Mouse (Mus musculus) monocyte, adult 5-6 weeks (primary cell): ENCODE results near the gene Sv2a. TPM values are rescaled to one million over a fixed set of nuclear protein-coding genes. Genes with fewer than 3 reads are reported as not detected.
A peak's percentile ranks its signal among the peaks of the same experiment; 100 is the strongest.
"Not testable (repeated sequence)": the region's sequence is repeated elsewhere in the genome, so short reads cannot be mapped to it uniquely, and the experiment has no call there.

Source experiments
- ATAC-seq: fragments of 153-309, 156-312 bp; replicated peaks from 2 replicates; pipeline ENCODE4 v1.8.0; 2017; ENCODE audit warnings: mild to moderate bottlenecking; ENCODE audit not compliant: low TSS enrichment, insufficient number of reproducible peaks, severe bottlenecking, poor library complexity, low FRiP score
- total RNA-seq: library from RNA; stranded (forward); fragments of 200-1000, 200-491, 200-594 nt; gene quantifications from 3 replicates; pipeline ENCODE4 v1.2.3, GENCODE M21; 2017

The Sv2a gene
- total RNA-seq, 1 experiment from 2014 or later: not detected

- ATAC-seq: peak; percentile 88
These were observed 8.5 kb upstream of the Sv2a start, which contains the start of gene Sf3b4 for GRCm38 (mm10) chr3:96172197-96173178. TSS of gene Sf3b4 (plus strand) at chr3:96172332.

DNA sequence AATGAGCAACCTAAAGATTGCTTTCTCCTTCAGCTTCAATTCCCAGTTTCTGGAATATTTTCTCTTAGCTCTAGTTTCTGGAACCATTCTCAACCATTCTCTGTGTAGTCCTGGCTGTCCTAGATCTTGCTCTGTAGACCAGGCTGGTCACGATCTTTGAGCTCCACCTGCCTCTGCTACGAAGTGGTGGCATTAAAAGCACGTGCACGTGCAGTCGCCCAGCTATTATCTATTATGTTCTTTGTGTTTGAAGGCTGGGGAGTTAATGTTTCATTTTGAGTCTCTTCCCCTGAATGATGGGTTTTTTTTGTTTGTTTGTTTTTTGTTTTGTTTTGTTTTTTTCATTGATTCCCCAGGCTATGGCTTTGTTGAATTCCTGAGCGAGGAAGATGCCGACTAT lies 7.8 kb upstream of the Sv2a start:
- no peak for ATAC-seq

DNA sequence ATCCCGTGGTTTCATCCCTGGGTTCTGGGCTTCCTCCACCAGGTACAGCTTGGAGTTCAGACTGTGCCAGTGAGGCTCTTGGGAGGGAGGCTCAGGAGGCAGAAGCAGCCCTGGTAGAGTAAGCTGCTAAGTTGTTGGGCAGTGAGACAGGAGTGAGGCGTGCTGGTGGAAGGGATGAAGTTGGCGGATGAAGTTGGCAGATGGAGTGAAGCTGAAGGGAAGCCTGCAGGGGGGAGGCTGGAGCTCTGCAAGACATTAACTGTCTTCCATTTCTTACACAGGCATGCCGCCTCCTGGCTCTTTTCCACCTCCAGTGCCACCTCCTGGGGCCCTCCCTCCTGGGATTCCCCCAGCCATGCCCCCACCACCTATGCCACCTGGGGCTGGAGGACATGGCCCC lies 6.9 kb upstream of the Sv2a start:
- not testable (repeated sequence) for ATAC-seq

GRCm38 (mm10) chr3:96175251-96175650 lies 5.7 kb upstream of the Sv2a start:
- no peak for ATAC-seq

DNA sequence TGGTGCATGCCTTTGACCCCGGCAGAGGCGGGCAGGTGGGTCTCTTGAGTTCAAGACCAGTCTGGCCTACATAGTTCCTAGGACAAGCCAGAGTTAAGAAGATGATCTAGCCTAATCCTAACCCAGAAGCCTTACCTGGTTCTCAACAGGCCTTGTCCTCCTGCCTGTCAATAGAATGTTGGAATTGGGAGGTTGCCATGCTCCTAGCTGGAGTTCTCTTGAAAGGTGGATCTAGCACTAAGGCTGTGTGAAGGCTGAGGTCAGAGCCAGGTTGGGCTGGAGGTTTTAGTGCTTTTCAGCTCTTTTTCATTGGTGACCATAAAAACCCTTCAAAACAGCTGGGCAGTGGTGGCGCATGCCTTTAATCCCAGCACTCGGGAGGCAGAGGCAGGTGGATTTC lies 2.5 kb upstream of the Sv2a start:
- no peak for ATAC-seq

DNA sequence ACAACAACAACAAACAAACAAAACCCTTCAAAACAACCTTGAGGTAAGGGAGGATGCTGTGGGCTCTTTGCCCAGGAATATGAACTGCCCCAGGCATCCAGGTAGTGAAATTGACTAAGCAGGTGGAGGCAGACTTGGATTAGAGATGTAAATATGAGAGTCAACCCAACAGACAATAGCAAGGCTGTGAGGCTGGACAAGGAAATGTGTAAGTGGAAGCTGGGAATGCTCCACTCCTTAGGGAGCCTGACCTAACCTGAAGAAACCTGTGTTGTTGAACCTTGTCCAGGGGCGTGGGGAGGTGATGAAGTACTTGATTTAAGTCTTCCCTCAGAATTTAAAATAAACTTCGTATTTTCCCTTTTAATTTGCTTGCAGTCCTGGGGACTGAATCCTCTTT lies 2.0 kb upstream of the Sv2a start:
- ATAC-seq: no peak

DNA sequence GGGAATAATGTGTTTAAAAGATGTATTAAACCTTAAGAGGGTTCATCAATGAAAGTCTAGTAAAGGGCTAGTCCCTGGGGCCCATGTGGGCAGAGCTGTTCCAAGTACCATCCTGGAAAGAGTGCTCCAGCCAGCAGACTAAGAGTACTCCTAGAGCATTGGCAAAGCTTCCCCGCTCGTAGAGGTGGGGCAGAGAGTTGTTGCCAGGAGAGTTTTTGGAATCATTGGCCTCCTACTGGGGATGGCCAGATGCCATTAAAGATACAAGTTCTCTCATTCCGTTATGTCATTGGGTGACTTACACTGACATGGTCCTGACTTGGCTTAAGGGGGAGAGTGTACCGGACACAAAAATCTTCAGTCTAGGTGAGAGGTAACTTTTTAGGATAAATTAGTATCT lies 1.4 kb upstream of the Sv2a start:
- ATAC-seq: no peak

DNA sequence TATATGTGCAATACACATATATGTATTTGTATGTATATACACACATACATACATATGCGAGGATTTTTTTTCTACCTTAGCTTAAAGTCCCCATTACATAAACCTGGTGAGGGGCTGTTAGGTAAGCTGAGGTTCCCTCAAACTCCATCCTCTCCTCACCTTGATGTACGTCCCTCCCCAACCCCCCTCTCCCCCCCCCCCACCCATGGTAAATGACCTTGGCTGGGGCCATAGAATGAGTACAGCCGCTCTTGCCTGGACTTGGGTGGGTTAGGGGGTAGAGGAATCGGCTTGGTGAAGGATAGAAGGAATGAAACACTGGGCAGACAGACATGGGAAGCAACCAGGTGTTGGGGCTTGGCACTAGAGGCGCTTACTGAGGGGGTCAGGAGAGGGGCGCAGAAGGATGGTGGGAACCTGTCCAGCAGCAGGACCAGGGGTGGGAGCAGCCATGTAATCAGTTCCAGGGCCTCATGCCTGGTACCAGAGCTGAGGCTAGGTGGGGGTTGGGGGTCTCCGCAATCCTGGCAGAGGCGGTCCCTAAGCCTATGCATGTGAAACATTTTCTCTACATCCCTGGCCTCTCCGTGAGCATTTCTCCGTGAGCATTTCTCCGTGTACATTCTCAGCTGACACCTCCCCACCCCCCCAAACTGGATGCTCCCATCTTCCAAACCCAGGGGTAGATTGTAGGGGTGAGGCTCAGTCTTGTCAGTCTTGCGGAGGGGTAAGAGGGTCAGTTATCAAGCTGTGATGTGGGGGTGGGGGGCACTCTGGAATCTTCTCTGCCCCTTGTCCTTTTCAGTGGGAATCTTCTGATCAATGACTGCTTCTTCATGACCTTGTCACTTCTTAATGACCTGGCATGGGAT lies 795 bp downstream of the Sv2a start:
- no peak for ATAC-seq

- no peak for ATAC-seq
These were observed 1.4 kb downstream of the Sv2a start for GRCm38 (mm10) chr3:96182382-96182776.

GRCm38 (mm10) chr3:96192977-96193376 lies 12.0 kb downstream of the Sv2a start:
- ATAC-seq: no peak

DNA sequence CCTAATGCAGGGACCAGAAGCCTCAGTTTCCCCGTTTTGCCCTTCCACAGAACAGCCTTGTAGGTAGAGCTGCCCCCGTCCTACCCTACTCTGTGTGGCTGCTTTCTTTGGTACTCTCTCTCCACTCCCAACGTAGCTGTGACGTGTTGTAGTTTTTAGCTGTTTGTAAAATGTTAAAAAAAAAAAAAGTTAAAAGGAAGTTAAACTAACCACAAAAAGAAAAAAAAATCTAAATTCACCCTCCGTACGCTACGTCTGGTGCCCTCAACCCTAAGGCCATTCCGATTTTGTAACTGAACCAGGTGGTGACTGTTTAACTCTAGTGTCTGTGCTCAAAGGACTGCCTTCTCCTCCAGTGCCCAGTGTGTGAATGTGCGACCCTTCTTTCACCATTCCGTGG lies 14.0 kb downstream of the Sv2a start:
- no peak for ATAC-seq

- no peak for ATAC-seq
These were observed 14.8 kb downstream of the Sv2a start for GRCm38 (mm10) chr3:96195616-96196313.

DNA sequence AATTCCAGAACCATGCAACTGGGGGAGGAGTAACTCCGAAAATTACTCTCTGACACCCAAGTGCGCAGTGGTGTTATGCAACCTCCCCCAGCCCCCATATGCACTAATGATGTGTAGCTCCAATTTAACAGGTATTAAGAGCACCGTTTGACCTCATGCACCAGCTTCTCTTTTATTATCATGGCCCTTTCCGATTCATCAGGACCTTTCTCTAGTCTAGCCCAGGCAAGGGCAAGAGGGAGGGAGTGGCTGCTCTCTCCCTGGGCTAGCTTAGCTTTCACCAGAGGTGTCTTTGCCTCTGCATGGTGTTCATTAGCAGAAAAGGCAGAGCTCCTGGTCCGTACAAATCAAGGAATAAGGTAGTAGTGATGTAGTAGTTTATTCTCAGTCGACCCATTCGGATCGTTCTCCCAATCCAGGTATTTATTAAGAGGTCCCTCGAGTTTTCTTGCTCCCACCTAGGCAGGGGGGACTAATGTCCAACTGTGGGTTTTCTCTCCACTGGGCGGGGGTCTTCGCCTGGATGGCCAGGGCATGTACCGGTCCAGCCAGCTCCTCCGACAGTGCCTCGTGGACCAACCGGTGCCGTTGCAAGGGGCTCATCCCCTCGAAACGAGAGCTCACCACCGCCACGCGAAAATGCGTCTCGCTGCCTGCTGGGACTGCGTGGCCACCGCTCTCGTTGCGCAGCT lies 15.6 kb downstream of the Sv2a start:
- ATAC-seq: no peak

GRCm38 (mm10) chr3:96197129-96197749 lies 16.3 kb downstream of the Sv2a start:
- ATAC-seq: peak; percentile 89

- ATAC-seq: no peak
These were observed 17.2 kb downstream of the Sv2a start for GRCm38 (mm10) chr3:96198181-96198580.

- ATAC-seq: not testable (repeated sequence)
These were observed 17.8 kb downstream of the Sv2a start for GRCm38 (mm10) chr3:96198601-96199251.

GRCm38 (mm10) chr3:96199731-96200130 lies 18.8 kb downstream of the Sv2a start:
- ATAC-seq: no peak
